Mouse (Mus musculus) hindbrain, embryonic 14.5 days (tissue): ENCODE results near the gene Cdca4. TPM values are rescaled to one million over a fixed set of nuclear protein-coding genes. Genes with fewer than 3 reads are reported as not detected.
A peak's percentile ranks its signal among the peaks of the same experiment; 100 is the strongest.

Experiments used
- ATAC-seq: fragments of 200-750 bp; cut with Nextera tagmentation; 2 replicates; pipeline ENCODE4 v1.8.0; 2017; ENCODE audit warnings: moderate number of reproducible peaks, mild to moderate bottlenecking, moderate TSS enrichment, moderate library complexity; ENCODE audit not compliant: low FRiP score
- DNase-seq: peaks from one replicate; pipeline ENCODE4 v3.0.0-alpha.2; 2015; ENCODE audit warnings: low spot score
- H3K27ac ChIP-seq: fragments of 300-500 bp; sonication (generic); 2 replicates; pipeline ENCODE4 v1.5.1; 2014; ENCODE audit warnings: mild to moderate bottlenecking, moderate library complexity
- H3K27me3 ChIP-seq: fragments of 300-500 bp; sonication (generic); 2 replicates; pipeline ENCODE4 v1.6.1; 2014; ENCODE audit warnings: mild to moderate bottlenecking, low read length, mixed read lengths; ENCODE audit not compliant: control insufficient read depth, insufficient read depth
- H3K36me3 ChIP-seq: fragments of 300-500 bp; sonication (generic); replicated peaks from 2 replicates; pipeline ENCODE4 v1.6.1; 2014; ENCODE audit not compliant: control insufficient read depth, insufficient read depth
- H3K4me1 ChIP-seq: fragments of 300-500 bp; sonication (generic); replicated peaks from 2 replicates; pipeline ENCODE4 v1.6.1; 2014; ENCODE audit warnings: antibody characterized with exemption, low read length, mixed read lengths; ENCODE audit not compliant: control insufficient read depth, insufficient read depth
- H3K4me2 ChIP-seq: fragments of 300-500 bp; sonication (generic); replicated peaks from 2 replicates; pipeline ENCODE4 v1.6.1; 2014; ENCODE audit warnings: mild to moderate bottlenecking, moderate library complexity
- H3K4me3 ChIP-seq: fragments of 300-500 bp; sonication (generic); replicated peaks from 2 replicates; pipeline ENCODE4 v1.5.1; 2014; ENCODE audit warnings: mild to moderate bottlenecking, low read length
- H3K9ac ChIP-seq: fragments of 300-500 bp; sonication (generic); 2 replicates; pipeline ENCODE4 v1.6.1; 2014
- H3K9me3 ChIP-seq: fragments of 300-500 bp; sonication (generic); 2 replicates; pipeline ENCODE4 v1.6.1; 2016; ENCODE audit warnings: low read length; ENCODE audit not compliant: control insufficient read depth
- WGBS: fragments of 180-500 bp; shearing (Covaris S2); extraction: QIAGEN DNeasy Blood & Tissue Kit; methylation state at CpG from one replicate; pipeline ENCODE4 v1.1.7; 2014; 5-methylcytosine and 5-hydroxymethylcytosine counted together
- polyA plus RNA-seq: library from polyadenylated mRNA; unstranded; fragments of >200 nt; fragmentation: Nextera tagmentation; extraction: Ambion mirVana; gene quantifications from 2 replicates; pipeline ENCODE4 v1.2.1, GENCODE M21; 2014

Gene Cdca4
- polyA plus RNA-seq, 1 experiment from 2014 or later = 39.1 TPM

DNA sequence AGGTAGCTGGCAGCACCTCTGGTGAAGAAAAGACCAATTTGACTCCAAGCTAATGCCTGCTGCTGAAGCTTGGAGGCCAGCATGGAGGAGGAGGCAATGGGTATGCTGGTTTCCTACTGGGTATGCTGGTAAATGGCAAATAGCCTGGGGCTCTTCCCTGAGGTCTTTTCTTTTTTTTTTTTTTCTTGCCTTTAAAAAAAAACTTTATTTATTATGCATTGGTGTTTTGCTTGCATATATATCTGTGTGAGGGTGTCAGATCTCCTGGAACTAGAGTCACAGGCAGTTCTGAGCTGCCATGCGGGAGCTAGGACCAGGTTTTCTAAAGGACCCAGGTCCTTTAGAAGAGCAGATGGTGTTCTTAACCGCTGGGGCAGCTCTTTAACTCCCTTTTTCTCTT is 42.0 kb upstream of the Cdca4 start:
- H3K9me3 ChIP-seq = no peaks in the 10 kb centered on the region
- DNase-seq = no peak
- peaks cover 15% of the 10 kb centered on the region; the same call in 1 of the 2 replicates for H3K4me1 ChIP-seq
- H3K4me3 ChIP-seq = no peak overlapping the region
- no peaks in the 10 kb centered on the region for H3K36me3 ChIP-seq
- H3K27ac ChIP-seq = no peak overlapping the region
- H3K9ac ChIP-seq = no peak overlapping the region
- peaks cover 30% of the 10 kb centered on the region for H3K27me3 ChIP-seq
- 79% methylated on average over 2 of the region's 2 CpGs for WGBS
- no peak overlapping the region for H3K4me2 ChIP-seq
- no peak for ATAC-seq

DNA sequence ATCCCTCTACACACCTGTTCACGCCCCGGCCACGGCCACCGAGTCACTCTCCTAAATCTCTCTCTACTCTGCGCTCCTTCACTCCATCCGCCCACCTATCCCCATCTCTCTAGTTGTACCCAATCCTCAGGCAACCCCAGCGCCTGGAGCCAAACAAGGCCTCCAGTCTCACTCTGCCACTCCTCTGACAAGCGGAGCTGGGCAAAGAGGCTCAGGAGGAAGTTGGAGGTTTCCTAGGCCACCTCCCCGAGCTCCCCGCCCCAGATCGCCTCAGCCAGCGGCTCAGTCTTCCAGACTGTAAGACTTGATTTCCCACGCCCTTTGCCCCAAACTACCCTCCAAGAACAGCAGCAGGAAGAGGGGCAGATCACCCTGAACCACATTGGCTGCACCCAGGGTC is 41.6 kb upstream of the Cdca4 start:
- H3K4me2 ChIP-seq = no peak overlapping the region
- no peak overlapping the region for H3K27ac ChIP-seq
- H3K4me3 ChIP-seq = no peak overlapping the region
- no peak for ATAC-seq
- 59% methylated on average over 13 of the region's 13 CpGs for WGBS
- peaks cover 25% of the 10 kb centered on the region for H3K27me3 ChIP-seq
- no peaks in the 10 kb centered on the region for H3K36me3 ChIP-seq
- peaks cover 15% of the 10 kb centered on the region; the same call in 1 of the 2 replicates for H3K4me1 ChIP-seq
- no peak overlapping the region for H3K9ac ChIP-seq
- no peaks in the 10 kb centered on the region for H3K9me3 ChIP-seq
- no peak for DNase-seq

DNA sequence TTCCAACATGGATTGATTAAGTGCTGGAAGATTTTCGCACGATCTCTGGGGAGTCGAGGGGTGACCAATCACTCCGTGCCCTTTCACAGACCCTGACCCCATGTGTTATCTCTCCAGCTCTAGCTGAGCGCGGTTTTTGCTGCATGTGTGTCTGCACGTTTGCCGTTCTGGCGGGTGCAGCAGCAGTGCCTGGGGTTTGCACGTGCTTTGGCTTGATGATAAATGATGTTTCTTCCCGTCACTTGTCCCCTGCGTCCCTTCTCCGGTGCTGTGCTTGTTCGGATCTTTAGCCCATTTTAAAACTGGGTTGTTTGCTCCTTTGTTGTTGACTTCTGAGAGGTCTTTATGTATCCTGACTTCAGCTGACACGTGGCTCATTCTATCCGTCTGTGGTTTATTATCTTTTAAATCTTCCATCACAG is 40.6 kb upstream of the Cdca4 start:
- Histone ChIP-seq H3K27me3 (peaks cover 15% of the 10 kb centered on the region), H3K4me1 (peaks cover 15% of the 10 kb centered on the region; the same call in 1 of the 2 replicates), H3K9me3 (no peaks in the 10 kb centered on the region), H3K4me3 (no peak overlapping the region), H3K36me3 (no peaks in the 10 kb centered on the region), H3K4me2 (peak overlapping the region; percentile 33), H3K9ac (0 out of 2 replicates have a peak overlapping the region, but pooled peaks have one; percentile 20), H3K27ac (no peak overlapping the region)
- 12% methylated on average over 16 of the region's 16 CpGs for WGBS
- no peak for ATAC-seq
- DNase-seq = no peak

DNA sequence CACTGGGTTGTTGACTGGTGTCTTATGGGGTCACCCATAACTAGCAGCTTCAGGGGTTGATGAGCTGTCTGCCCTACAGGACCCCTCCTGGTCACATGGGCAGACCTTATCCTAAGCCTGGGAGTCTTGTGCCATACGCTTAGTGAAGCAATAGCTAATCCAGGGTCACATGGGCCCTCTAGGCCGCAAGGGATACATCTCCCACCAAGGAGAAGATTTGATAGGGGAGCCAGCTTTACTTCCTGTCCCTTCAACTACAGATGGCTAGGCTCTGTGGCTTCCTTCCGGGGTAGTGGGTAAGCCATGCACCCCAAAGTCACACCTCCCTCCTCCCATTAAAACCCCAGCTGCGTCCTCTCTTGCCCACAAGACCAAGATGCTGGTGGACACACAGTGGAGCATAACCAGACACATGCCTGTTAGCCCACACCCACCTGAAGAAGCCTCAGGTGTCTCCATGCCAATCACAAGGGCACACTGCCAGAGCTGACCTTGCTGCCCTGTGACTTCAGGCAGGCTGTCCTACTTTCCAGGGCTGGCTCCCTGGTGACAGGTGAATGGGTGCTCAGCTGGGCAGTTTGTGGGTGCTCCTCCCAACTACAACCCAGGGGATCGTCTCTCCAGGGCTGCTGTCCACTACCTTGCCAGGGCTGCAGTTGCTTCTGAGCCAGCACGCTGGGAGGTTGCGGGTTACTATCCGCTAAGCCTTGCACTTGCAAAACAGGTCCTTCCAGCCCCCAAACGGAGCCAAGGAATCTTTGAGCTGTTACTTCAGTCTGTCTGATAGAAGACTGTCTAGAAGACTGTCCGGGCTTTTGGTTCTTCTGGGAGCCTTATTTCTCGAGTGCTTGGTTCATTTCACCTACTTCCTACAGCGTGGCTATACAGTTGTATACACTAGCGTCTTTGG is 39.2 kb upstream of the Cdca4 start, which contains the start of gene Gpr132:
TSS of gene Gpr132 (minus strand) at position 51 of the 910 bp plus-strand sequence.
- Histone ChIP-seq H3K4me3 (no peak within 1 kb of the TSS), H3K4me1 (peaks cover 9% of the 10 kb centered on the region; the same call in 1 of the 2 replicates), H3K27ac (no peak within 1 kb of the TSS), H3K4me2 (no peak within 1 kb of the TSS), H3K9ac (no peak within 1 kb of the TSS), H3K9me3 (no peaks in the 10 kb centered on the region), H3K27me3 (peaks cover 4% of the 10 kb centered on the region; the same call in 1 of the 2 replicates), H3K36me3 (no peaks in the 10 kb centered on the region)
- no peak for ATAC-seq
- 69% methylated on average over 13 of the region's 13 CpGs for WGBS
- DNase-seq = no peak

DNA sequence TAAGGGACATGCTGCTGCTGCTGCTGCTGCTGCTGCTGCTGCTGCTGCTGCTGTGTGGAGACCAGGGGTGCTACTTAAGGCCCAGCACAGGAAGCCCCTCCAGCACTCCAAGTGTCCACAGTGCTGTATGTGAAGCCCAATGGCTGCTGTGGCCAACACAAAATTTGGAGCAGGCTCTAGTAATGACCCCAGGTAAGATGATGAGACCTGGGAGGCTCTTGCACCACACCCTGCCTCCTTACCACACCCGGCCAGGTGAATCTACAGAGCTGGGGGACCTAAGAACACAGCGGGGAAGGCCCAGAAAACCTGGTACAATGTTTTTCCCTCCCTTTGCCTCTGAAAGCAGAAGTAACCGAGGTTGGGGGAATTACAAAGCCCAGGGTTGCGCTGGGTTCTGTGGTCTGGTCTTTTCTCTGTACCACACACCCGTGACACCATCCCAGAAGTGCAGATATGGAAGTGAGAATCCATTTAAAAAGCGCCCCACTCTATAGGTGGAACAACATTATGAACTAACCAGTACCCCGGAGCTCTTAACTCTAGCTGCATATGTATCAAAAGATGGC is 38.0 kb upstream of the Cdca4 start:
- Histone ChIP-seq H3K4me1 (peaks cover 9% of the 10 kb centered on the region; the same call in 1 of the 2 replicates), H3K36me3 (no peaks in the 10 kb centered on the region), H3K4me3 (no peak overlapping the region), H3K27ac (no peak overlapping the region), H3K9me3 (no peaks in the 10 kb centered on the region), H3K4me2 (no peak overlapping the region), H3K27me3 (peaks cover 4% of the 10 kb centered on the region; the same call in 1 of the 2 replicates), H3K9ac (no peak overlapping the region)
- 84% methylated on average over 7 of the region's 7 CpGs for WGBS
- ATAC-seq (no peak), DNase-seq (no peak)

DNA sequence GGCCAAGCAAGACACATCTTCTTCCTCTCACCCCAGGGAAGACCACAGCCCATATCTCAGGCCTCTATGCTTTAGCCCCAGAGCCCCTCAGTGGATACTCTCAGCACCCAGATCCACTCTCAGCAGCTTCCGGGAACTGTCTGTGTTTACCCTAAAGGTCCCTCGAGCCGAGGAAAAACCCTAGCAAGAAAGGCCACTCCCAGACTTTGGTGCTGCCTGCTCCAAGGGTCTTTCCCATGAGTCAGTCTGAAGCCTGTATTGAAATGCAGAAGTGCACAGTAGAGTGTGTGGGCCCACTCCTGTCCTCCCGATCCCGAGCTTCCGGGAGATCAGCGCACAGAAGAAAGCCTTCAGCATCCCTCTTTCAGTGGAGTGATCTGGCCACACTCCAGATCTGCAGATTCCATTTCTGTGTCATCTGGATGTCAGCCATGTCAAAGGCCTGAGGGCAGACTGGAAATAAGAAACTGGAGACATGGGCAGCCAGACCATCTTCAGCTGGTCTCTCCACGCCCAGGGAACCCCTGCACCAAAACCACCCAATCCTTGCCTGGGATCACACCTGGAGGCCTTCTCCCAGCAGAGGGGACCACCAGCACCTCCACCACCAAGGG is 37.4 kb upstream of the Cdca4 start:
- Histone ChIP-seq H3K4me1 (peaks cover 9% of the 10 kb centered on the region; the same call in 1 of the 2 replicates), H3K4me2 (no peak overlapping the region), H3K27ac (no peak overlapping the region), H3K36me3 (no peaks in the 10 kb centered on the region), H3K27me3 (peaks cover 4% of the 10 kb centered on the region; the same call in 1 of the 2 replicates), H3K9ac (no peak overlapping the region), H3K4me3 (no peak overlapping the region), H3K9me3 (no peaks in the 10 kb centered on the region)
- ATAC-seq (no peak), DNase-seq (no peak)
- WGBS = 79% methylated on average over 8 of the region's 8 CpGs

DNA sequence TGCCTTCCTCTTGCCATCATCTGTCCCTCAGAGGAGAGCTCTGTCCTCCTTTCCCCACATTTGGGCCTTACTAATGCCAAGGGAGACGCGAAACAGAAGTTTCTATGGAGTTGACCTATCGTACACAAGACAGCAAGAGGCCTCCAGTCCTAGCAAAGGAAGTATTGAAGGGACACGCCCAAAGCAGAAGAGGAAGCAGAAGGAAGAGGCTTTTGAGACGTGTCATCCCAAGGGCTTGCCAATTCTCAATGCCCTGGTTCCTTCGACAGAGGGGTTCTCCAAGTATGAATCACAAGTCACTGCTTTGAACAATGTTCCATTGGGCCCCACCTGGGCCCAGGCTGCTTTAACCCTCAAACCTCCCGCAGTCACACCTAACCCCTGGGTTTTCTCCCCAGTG is 35.6 kb upstream of the Cdca4 start:
- Histone ChIP-seq H3K27me3 (no peaks in the 10 kb centered on the region), H3K9ac (no peak overlapping the region), H3K4me2 (no peak overlapping the region), H3K4me3 (no peak overlapping the region), H3K9me3 (no peaks in the 10 kb centered on the region), H3K27ac (no peak overlapping the region), H3K36me3 (no peaks in the 10 kb centered on the region), H3K4me1 (peaks cover 4% of the 10 kb centered on the region; the same call in 1 of the 2 replicates)
- ATAC-seq (no peak), DNase-seq (no peak)
- 88% methylated on average over 7 of the region's 7 CpGs for WGBS

DNA sequence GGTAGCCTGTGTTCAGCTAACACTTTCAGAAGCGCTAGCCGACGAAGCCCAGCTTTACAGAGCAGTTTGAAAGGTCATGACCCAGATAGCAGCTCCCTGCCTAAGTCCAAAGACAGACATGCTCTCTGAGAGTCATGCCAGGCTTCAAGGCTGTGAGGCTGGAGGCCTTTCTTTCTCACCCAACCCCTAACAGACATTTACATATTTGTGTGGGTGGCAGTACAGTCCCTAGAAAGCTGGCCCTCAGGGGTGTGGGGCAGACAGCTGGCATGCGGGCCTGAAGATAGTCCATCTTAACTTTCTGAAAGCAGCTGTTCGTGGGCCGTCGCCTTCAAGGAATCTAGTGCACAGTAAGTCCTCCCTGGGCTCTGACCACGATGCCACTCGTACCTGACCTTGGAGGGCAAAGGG is 32.7 kb upstream of the Cdca4 start:
- H3K27me3 ChIP-seq = no peaks in the 10 kb centered on the region
- 59% methylated on average over 9 of the region's 9 CpGs for WGBS
- no peak overlapping the region for H3K9ac ChIP-seq
- no peaks in the 10 kb centered on the region for H3K36me3 ChIP-seq
- H3K4me3 ChIP-seq = no peak overlapping the region
- H3K27ac ChIP-seq = no peak overlapping the region
- H3K4me2 ChIP-seq = no peak overlapping the region
- H3K4me1 ChIP-seq = no peaks in the 10 kb centered on the region
- ATAC-seq = no peak
- no peak for DNase-seq
- no peaks in the 10 kb centered on the region for H3K9me3 ChIP-seq

DNA sequence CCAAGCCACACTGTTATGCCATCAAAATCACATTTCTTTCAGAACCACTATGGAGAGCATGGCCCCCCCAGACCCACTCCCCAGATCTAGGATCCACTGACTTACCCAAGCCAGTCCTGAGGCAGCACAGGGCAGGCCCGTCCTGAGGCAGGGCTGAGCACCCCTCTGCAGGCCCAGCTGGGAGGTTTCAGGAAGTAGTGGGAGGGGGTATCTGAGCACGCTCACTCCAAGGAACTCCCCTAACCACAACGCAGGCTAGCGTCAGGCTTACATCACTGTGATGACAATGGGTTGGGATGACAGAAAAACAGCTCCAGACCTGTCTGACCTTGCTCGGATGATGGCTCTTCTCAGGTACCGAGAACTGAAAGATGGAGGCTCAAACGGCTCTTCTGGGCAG is 31.5 kb upstream of the Cdca4 start:
- Histone ChIP-seq H3K27me3 (no peaks in the 10 kb centered on the region), H3K4me1 (no peaks in the 10 kb centered on the region), H3K9ac (no peak overlapping the region), H3K4me2 (no peak overlapping the region), H3K36me3 (no peaks in the 10 kb centered on the region), H3K4me3 (no peak overlapping the region), H3K9me3 (no peaks in the 10 kb centered on the region), H3K27ac (no peak overlapping the region)
- ATAC-seq = no peak
- 83% methylated on average over 7 of the region's 7 CpGs for WGBS
- DNase-seq = no peak
